Mouse (Mus musculus): Measurements from ENCODE around the gene Zbed6. TPM values are rescaled to one million over a fixed set of nuclear protein-coding genes. Genes with fewer than 3 reads are reported as not detected.

Zbed6 gene
- polyA plus RNA-seq, 1 experiment from 2014 or later, result not detected

GRCm38 (mm10) chr1:133645652-133646051 is 15.0 kb downstream of the Zbed6 start:
- Histone ChIP-seq H3K9ac (replicated peaks; ENCODE audit: low read depth, low read length) (no peak overlapping the region), H3K9me3 (ENCODE audit: control insufficient read depth, low read length) (no peaks in the 10 kb centered on the region), H3K4me1 (replicated peaks; ENCODE audit: control insufficient read depth, insufficient read depth, low read length) (no peaks in the 10 kb centered on the region), H3K27me3 (replicated peaks; ENCODE audit: control insufficient read depth, insufficient read depth, low read length) (no peaks in the 10 kb centered on the region), H3K36me3 (ENCODE audit: control insufficient read depth, insufficient read depth) (peaks cover 34% of the 10 kb centered on the region), H3K4me2 (ENCODE audit: low read length) (no peak overlapping the region), H3K27ac (ENCODE audit: low read length) (no peak overlapping the region), H3K4me3 (replicated peaks; ENCODE audit: low read length) (no peak overlapping the region)
- ATAC-seq, result no peak
- 96% methylated on average over 5 of the region's 5 CpGs for WGBS

GRCm38 (mm10) chr1:133641163-133641562 is 19.5 kb downstream of the Zbed6 start:
- Histone ChIP-seq H3K36me3 (ENCODE audit: control insufficient read depth, insufficient read depth) (peaks cover 51% of the 10 kb centered on the region), H3K27ac (ENCODE audit: low read length) (no peak overlapping the region), H3K4me1 (replicated peaks; ENCODE audit: control insufficient read depth, insufficient read depth, low read length) (no peaks in the 10 kb centered on the region), H3K9me3 (ENCODE audit: control insufficient read depth, low read length) (no peaks in the 10 kb centered on the region), H3K9ac (replicated peaks; ENCODE audit: low read depth, low read length) (no peak overlapping the region), H3K4me2 (ENCODE audit: low read length) (no peak overlapping the region), H3K27me3 (replicated peaks; ENCODE audit: control insufficient read depth, insufficient read depth, low read length) (no peaks in the 10 kb centered on the region), H3K4me3 (replicated peaks; ENCODE audit: low read length) (no peak overlapping the region)
- 100% methylated on average over 2 of the region's 2 CpGs for WGBS
- no peak for ATAC-seq

- no peak for ATAC-seq
- Histone ChIP-seq H3K9me3 (ENCODE audit: control insufficient read depth, low read length) (no peaks in the 10 kb centered on the region), H3K4me1 (replicated peaks; ENCODE audit: control insufficient read depth, insufficient read depth, low read length) (no peaks in the 10 kb centered on the region), H3K27ac (ENCODE audit: low read length) (no peak overlapping the region), H3K4me3 (replicated peaks; ENCODE audit: low read length) (no peak overlapping the region), H3K36me3 (ENCODE audit: control insufficient read depth, insufficient read depth) (peaks cover 42% of the 10 kb centered on the region), H3K27me3 (replicated peaks; ENCODE audit: control insufficient read depth, insufficient read depth, low read length) (no peaks in the 10 kb centered on the region), H3K4me2 (ENCODE audit: low read length) (no peak overlapping the region), H3K9ac (replicated peaks; ENCODE audit: low read depth, low read length) (no peak overlapping the region)
- 95% methylated on average over 6 of the region's 6 CpGs for WGBS
These were observed 22.2 kb downstream of the Zbed6 start for GRCm38 (mm10) chr1:133638517-133638916.

GRCm38 (mm10) chr1:133632168-133632567 is 28.5 kb downstream of the Zbed6 start:
- Histone ChIP-seq H3K27ac (ENCODE audit: low read length) (no peak overlapping the region), H3K9me3 (ENCODE audit: control insufficient read depth, low read length) (no peaks in the 10 kb centered on the region), H3K4me1 (replicated peaks; ENCODE audit: control insufficient read depth, insufficient read depth, low read length) (no peaks in the 10 kb centered on the region), H3K4me3 (replicated peaks; ENCODE audit: low read length) (no peak overlapping the region), H3K27me3 (replicated peaks; ENCODE audit: control insufficient read depth, insufficient read depth, low read length) (no peaks in the 10 kb centered on the region), H3K9ac (replicated peaks; ENCODE audit: low read depth, low read length) (no peak overlapping the region), H3K36me3 (ENCODE audit: control insufficient read depth, insufficient read depth) (peaks cover 41% of the 10 kb centered on the region), H3K4me2 (ENCODE audit: low read length) (no peak overlapping the region)
- whole genome bisulfite sequencing, result 94% methylated on average over 2 of the region's 2 CpGs
- no peak for ATAC-seq

- WGBS, result 71% methylated on average over 2 of the region's 2 CpGs
- no peak overlapping the region for H3K27ac ChIP-seq (ENCODE audit: low read length)
- no peak overlapping the region for H3K4me3 ChIP-seq (replicated peaks; ENCODE audit: low read length)
- ATAC-seq, result no peak
- no peak overlapping the region for H3K4me2 ChIP-seq (ENCODE audit: low read length)
- H3K36me3 ChIP-seq (ENCODE audit: control insufficient read depth, insufficient read depth), result peaks cover 32% of the 10 kb centered on the region
- H3K4me1 ChIP-seq (replicated peaks; ENCODE audit: control insufficient read depth, insufficient read depth, low read length), result no peaks in the 10 kb centered on the region
- no peaks in the 10 kb centered on the region for H3K27me3 ChIP-seq (replicated peaks; ENCODE audit: control insufficient read depth, insufficient read depth, low read length)
- no peak overlapping the region for H3K9ac ChIP-seq (replicated peaks; ENCODE audit: low read depth, low read length)
- H3K9me3 ChIP-seq (ENCODE audit: control insufficient read depth, low read length), result no peaks in the 10 kb centered on the region
These were observed 35.6 kb downstream of the Zbed6 start for GRCm38 (mm10) chr1:133625052-133625451.

- no peak overlapping the region for H3K9ac ChIP-seq (replicated peaks; ENCODE audit: low read depth, low read length)
- no peak for ATAC-seq
- H3K4me3 ChIP-seq (replicated peaks; ENCODE audit: low read length), result no peak overlapping the region
- H3K27me3 ChIP-seq (replicated peaks; ENCODE audit: control insufficient read depth, insufficient read depth, low read length), result no peaks in the 10 kb centered on the region
- no peak overlapping the region for H3K27ac ChIP-seq (ENCODE audit: low read length)
- H3K36me3 ChIP-seq (ENCODE audit: control insufficient read depth, insufficient read depth), result peaks cover 21% of the 10 kb centered on the region
- H3K4me1 ChIP-seq (replicated peaks; ENCODE audit: control insufficient read depth, insufficient read depth, low read length), result no peaks in the 10 kb centered on the region
- no peak overlapping the region for H3K4me2 ChIP-seq (ENCODE audit: low read length)
- no peaks in the 10 kb centered on the region for H3K9me3 ChIP-seq (ENCODE audit: control insufficient read depth, low read length)
- 86% methylated on average over 8 of the region's 8 CpGs for WGBS
These were observed 42.4 kb downstream of the Zbed6 start for GRCm38 (mm10) chr1:133618311-133618710.

GRCm38 (mm10) chr1:133617908-133618307 is 42.8 kb downstream of the Zbed6 start:
- Histone ChIP-seq H3K9me3 (ENCODE audit: control insufficient read depth, low read length) (no peaks in the 10 kb centered on the region), H3K27ac (ENCODE audit: low read length) (no peak overlapping the region), H3K9ac (replicated peaks; ENCODE audit: low read depth, low read length) (no peak overlapping the region), H3K27me3 (replicated peaks; ENCODE audit: control insufficient read depth, insufficient read depth, low read length) (no peaks in the 10 kb centered on the region), H3K4me1 (replicated peaks; ENCODE audit: control insufficient read depth, insufficient read depth, low read length) (no peaks in the 10 kb centered on the region), H3K4me2 (ENCODE audit: low read length) (no peak overlapping the region), H3K36me3 (ENCODE audit: control insufficient read depth, insufficient read depth) (peaks cover 17% of the 10 kb centered on the region), H3K4me3 (replicated peaks; ENCODE audit: low read length) (no peak overlapping the region)
- ATAC-seq, result no peak
- 74% methylated on average over 2 of the region's 2 CpGs for WGBS

GRCm38 (mm10) chr1:133613817-133614216 is 46.9 kb downstream of the Zbed6 start:
- Histone ChIP-seq H3K9me3 (ENCODE audit: control insufficient read depth, low read length) (no peaks in the 10 kb centered on the region), H3K27ac (ENCODE audit: low read length) (no peak overlapping the region), H3K4me3 (replicated peaks; ENCODE audit: low read length) (no peak overlapping the region), H3K27me3 (replicated peaks; ENCODE audit: control insufficient read depth, insufficient read depth, low read length) (no peaks in the 10 kb centered on the region), H3K4me2 (ENCODE audit: low read length) (no peak overlapping the region), H3K9ac (replicated peaks; ENCODE audit: low read depth, low read length) (no peak overlapping the region), H3K36me3 (ENCODE audit: control insufficient read depth, insufficient read depth) (no peaks in the 10 kb centered on the region), H3K4me1 (replicated peaks; ENCODE audit: control insufficient read depth, insufficient read depth, low read length) (peaks cover 5% of the 10 kb centered on the region)
- ATAC-seq, result no peak
- 74% methylated on average over 3 of the region's 3 CpGs for WGBS

- no peak for ATAC-seq
- H3K27ac ChIP-seq (ENCODE audit: low read length), result no peak overlapping the region
- H3K9ac ChIP-seq (replicated peaks; ENCODE audit: low read depth, low read length), result no peak overlapping the region
- peaks cover 7% of the 10 kb centered on the region for H3K4me1 ChIP-seq (replicated peaks; ENCODE audit: control insufficient read depth, insufficient read depth, low read length)
- no peak overlapping the region for H3K4me3 ChIP-seq (replicated peaks; ENCODE audit: low read length)
- H3K27me3 ChIP-seq (replicated peaks; ENCODE audit: control insufficient read depth, insufficient read depth, low read length), result no peaks in the 10 kb centered on the region
- no peaks in the 10 kb centered on the region for H3K9me3 ChIP-seq (ENCODE audit: control insufficient read depth, low read length)
- peaks cover 4% of the 10 kb centered on the region; the same call in 1 of the 2 replicates for H3K36me3 ChIP-seq (ENCODE audit: control insufficient read depth, insufficient read depth)
- H3K4me2 ChIP-seq (ENCODE audit: low read length), result no peak overlapping the region
- WGBS, result 100% methylated on average over 1 of the region's 1 CpGs
These were observed 49.2 kb downstream of the Zbed6 start for GRCm38 (mm10) chr1:133611436-133611835.

- Histone ChIP-seq H3K9me3 (ENCODE audit: control insufficient read depth, low read length) (no peaks in the 10 kb centered on the region), H3K27ac (ENCODE audit: low read length) (no peak overlapping the region), H3K4me1 (replicated peaks; ENCODE audit: control insufficient read depth, insufficient read depth, low read length) (peaks cover 7% of the 10 kb centered on the region), H3K36me3 (ENCODE audit: control insufficient read depth, insufficient read depth) (peaks cover 11% of the 10 kb centered on the region; the same call in 1 of the 2 replicates), H3K9ac (replicated peaks; ENCODE audit: low read depth, low read length) (no peak overlapping the region), H3K27me3 (replicated peaks; ENCODE audit: control insufficient read depth, insufficient read depth, low read length) (no peaks in the 10 kb centered on the region), H3K4me3 (replicated peaks; ENCODE audit: low read length) (no peak overlapping the region; the same call in 1 of the 2 replicates), H3K4me2 (ENCODE audit: low read length) (no peak overlapping the region)
- no peak for ATAC-seq
- WGBS, result 57% methylated on average over 6 of the region's 6 CpGs
These were observed 50.1 kb downstream of the Zbed6 start for GRCm38 (mm10) chr1:133610601-133611000.
